8 mouse cellular contexts compared by ENCODE assay signal in genomic region chr10:5194081-5194670, GRCm38 (mm10).
DNase-seq lines count a peak whose midpoint lies in the region; ATAC-seq and TF ChIP-seq lines count a peak whose summit lies in the region.

No protein-coding gene starts in this region.

- peak overlapping the region; percentile 91 for H3K27ac ChIP-seq in heart, embryonic 12.5 days (ENCODE audit: poor library complexity, severe bottlenecking)
- peak overlapping the region; percentile 95 for H3K27ac ChIP-seq in MEL (ENCODE audit: control insufficient read depth, low read depth, low read length)
- H3K27ac ChIP-seq in liver, embryonic 12.5 days, result peak overlapping the region; percentile 84
- H3K27ac ChIP-seq in stomach, embryonic 16.5 days (ENCODE audit: low read length), result peak overlapping the region; percentile 56

- ATAC-seq in heart, embryonic 12.5 days (ENCODE audit: insufficient number of reproducible peaks, low FRiP score), result peak; percentile 85
- peak; percentile 72 to 79 for ATAC-seq in hematopoietic stem cell, adult 5-6 weeks (replicated peaks in 1 of 2; ENCODE audit: insufficient read depth in 1 of 2, low FRiP score in 2 of 2, low TSS enrichment in 1 of 2, low read depth in 1 of 2, poor library complexity in 2 of 2, severe bottlenecking in 2 of 2)
- ATAC-seq in liver, embryonic 12.5 days, result peak; percentile 87
- ATAC-seq in stomach, embryonic 16.5 days (ENCODE audit: insufficient read depth, low FRiP score), result peak; percentile 72

- intact Hi-C loops in heart, postnatal 25 days (cut with DNase I), result no loop called here

- TF ChIP-seq EP300 in MEL (IDR thresholded peaks at IDR 0.05; ENCODE audit: low read depth in 1 of 2, low read length in 2 of 2), result no peak

- H3K4me3 ChIP-seq in heart, embryonic 12.5 days, result peak overlapping the region; percentile 50
- H3K4me3 ChIP-seq in MEL (ENCODE audit: control insufficient read depth in 1 of 2, insufficient read depth in 1 of 2, low read depth in 2 of 2, low read length in 2 of 2), result peak overlapping the region; percentile 85
- H3K4me3 ChIP-seq in liver, embryonic 12.5 days, result peak overlapping the region; percentile 64
- H3K4me3 ChIP-seq in stomach, embryonic 16.5 days (replicated peaks; ENCODE audit: low read length), result peak overlapping the region; percentile 45

- H3K9ac ChIP-seq in heart, embryonic 12.5 days, result peak overlapping the region; percentile 42
- H3K9ac ChIP-seq in MEL (ENCODE audit: control insufficient read depth, low read depth, low read length, poor library complexity, severe bottlenecking), result peak overlapping the region; percentile 79
- peak overlapping the region; percentile 70 for H3K9ac ChIP-seq in liver, embryonic 12.5 days
- peak overlapping the region; percentile 46 for H3K9ac ChIP-seq in stomach, embryonic 16.5 days (ENCODE audit: low read length)

- peaks cover 24% of the 10 kb centered on the region for H3K36me3 ChIP-seq in heart, embryonic 12.5 days
- H3K36me3 ChIP-seq in MEL (ENCODE audit: control insufficient read depth in 1 of 2, insufficient read depth in 2 of 2, low read length in 2 of 2), result peaks cover 0 to 20% of the 10 kb centered on the region in 2 experiments; a peak in 2 of 4 replicates
- H3K36me3 ChIP-seq in liver, embryonic 12.5 days, result peaks cover 7% of the 10 kb centered on the region; the same call in 1 of the 2 replicates
- H3K36me3 ChIP-seq in stomach, embryonic 16.5 days (ENCODE audit: control insufficient read depth, insufficient read depth, low read length), result peaks cover 6% of the 10 kb centered on the region; the same call in 1 of the 2 replicates

- H3K4me2 ChIP-seq in heart, embryonic 12.5 days, result peak overlapping the region; percentile 79
- peak overlapping the region; percentile 81 for H3K4me2 ChIP-seq in liver, embryonic 12.5 days
- peak overlapping the region; percentile 63 for H3K4me2 ChIP-seq in stomach, embryonic 16.5 days (ENCODE audit: low read depth, low read length)

- under 1% methylated on average over 13 of the region's 13 CpGs for WGBS in heart, embryonic 12.5 days
- 1% methylated on average over 13 of the region's 13 CpGs for WGBS in liver, embryonic 12.5 days (ENCODE audit: insufficient replicate concordance)
- 9% methylated on average over 13 of the region's 13 CpGs for WGBS in stomach, embryonic 16.5 days

- TF ChIP-seq CTCF in MEL (IDR thresholded peaks at IDR 0.05 in 2 of 3, conservative IDR thresholded peaks at IDR 0.05 in 1 of 3; ENCODE audit: control insufficient read depth in 1 of 3, insufficient read depth in 1 of 3, low read depth in 2 of 3, low read length in 3 of 3, poor library complexity in 1 of 3, severe bottlenecking in 1 of 3), result no peak

- H3K4me1 ChIP-seq in heart, embryonic 12.5 days (replicated peaks), result no peaks in the 10 kb centered on the region; the same call in 1 of the 2 replicates
- H3K4me1 ChIP-seq in MEL (ENCODE audit: control insufficient read depth in 1 of 2, insufficient read depth in 2 of 2, low read length in 2 of 2), result peaks cover 17 to 19% of the 10 kb centered on the region in 2 experiments
- H3K4me1 ChIP-seq in liver, embryonic 12.5 days, result peaks cover 27% of the 10 kb centered on the region
- H3K4me1 ChIP-seq in stomach, embryonic 16.5 days (ENCODE audit: control insufficient read depth, insufficient read depth, low read length), result peaks cover 7% of the 10 kb centered on the region; the same call in 1 of the 2 replicates

- peaks cover 4% of the 10 kb centered on the region; the same call in 1 of the 2 replicates for H3K9me3 ChIP-seq in heart, embryonic 12.5 days (replicated peaks)
- H3K9me3 ChIP-seq in MEL (replicated peaks; ENCODE audit: insufficient read depth, low read length), result no peaks in the 10 kb centered on the region
- no peaks in the 10 kb centered on the region for H3K9me3 ChIP-seq in liver, embryonic 12.5 days (replicated peaks)
- H3K9me3 ChIP-seq in stomach, embryonic 16.5 days (replicated peaks; ENCODE audit: control insufficient read depth, low read length), result no peaks in the 10 kb centered on the region

- H3K79me2 ChIP-seq in MEL (ENCODE audit: control insufficient read depth, insufficient read depth, low read length, poor library complexity), result peaks cover 3% of the 10 kb centered on the region; the same call in 1 of the 2 replicates

- no peak for DNase-seq in heart, postnatal 25 days (ENCODE audit: low spot score)
- no peak for DNase-seq in MEL (ENCODE audit: low read depth, low spot score)
- no peak for DNase-seq in retina, postnatal 1 day
- no peak for DNase-seq in layer of hippocampus, adult 9-11 months

- no peaks in the 10 kb centered on the region for H3K27me3 ChIP-seq in heart, embryonic 12.5 days (replicated peaks)
- no peaks in the 10 kb centered on the region for H3K27me3 ChIP-seq in MEL (ENCODE audit: control insufficient read depth in 1 of 2, insufficient read depth in 2 of 2, low read length in 2 of 2)
- no peaks in the 10 kb centered on the region for H3K27me3 ChIP-seq in liver, embryonic 12.5 days (replicated peaks)
- H3K27me3 ChIP-seq in stomach, embryonic 16.5 days (ENCODE audit: control insufficient read depth, insufficient read depth, low read length), result no peaks in the 10 kb centered on the region

- TF ChIP-seq RAD21 in MEL (IDR thresholded peaks at IDR 0.05; ENCODE audit: low read depth, low read length), result no peak

- no peak for TF ChIP-seq POLR2A in MEL (IDR thresholded peaks at IDR 0.05; ENCODE audit: control insufficient read depth in 1 of 2, insufficient read depth in 1 of 2, low read depth in 1 of 2, low read length in 2 of 2, poor library complexity in 1 of 2)

TF ChIP-seq in MEL, 35 proteins besides CTCF, POLR2A, EP300 and RAD21:
- TF ChIP-seq MYC (IDR thresholded peaks at IDR 0.05; ENCODE audit: low read depth, low read length), result no peak
- no peak; the same call in 1 of the 2 replicates for TF ChIP-seq TBP (IDR thresholded peaks at IDR 0.05; ENCODE audit: low read depth, low read length)
- no peak for TF ChIP-seq MAX (IDR thresholded peaks at IDR 0.05; ENCODE audit: low read length)
- TF ChIP-seq RCOR1 (IDR thresholded peaks at IDR 0.05; ENCODE audit: low read depth, low read length), result no peak
- no peak for TF ChIP-seq JUND (IDR thresholded peaks at IDR 0.05; ENCODE audit: low read depth, low read length)
- no peak for TF ChIP-seq SIN3A (IDR thresholded peaks at IDR 0.05; ENCODE audit: low read length)
- TF ChIP-seq POLR2AphosphoS2 (IDR thresholded peaks at IDR 0.05; ENCODE audit: low read length), result no peak
TF ChIP-seq in MEL: peak in this region for 0.
